Mouse (Mus musculus) adrenal gland, postnatal 36 days (tissue): Measurements from ENCODE around the gene Mfn1. TPM values are rescaled to one million over a fixed set of nuclear protein-coding genes. Genes with fewer than 3 reads are reported as not detected.

Experiments
- DNase-seq, 2 experiments: peaks; one replicate each; pipeline ENCODE4 v3.0.0; 2021; ENCODE audit warnings: mixed read lengths in 1 of 2
- long read RNA-seq, 2 experiments: library from polyadenylated mRNA; stranded (forward); transcript quantifications; one replicate each; pipeline ENCODE4 v2.0.0; 2021; ENCODE audit warnings: borderline sequencing depth in 2 of 2
- total RNA-seq, 2 experiments: library from RNA; stranded (reverse); gene quantifications; 2 replicates each; pipeline ENCODE4 v1.2.3; 2021

Gene Mfn1
- total RNA-seq: 10 to 100 TPM; 81.8 to 98.6 TPM
- long read RNA-seq, experiment 1, full-length matches to known transcripts: 33 of 47 reads
- long read RNA-seq, experiment 1, partial matches to known transcripts: 7 of 47 reads
- long read RNA-seq, experiment 1, other reads (novel, unspliced or antisense): 7 of 47 reads
- long read RNA-seq, experiment 2, full-length matches to known transcripts: 4 of 5 reads
- long read RNA-seq, experiment 2, partial matches to known transcripts: 0 of 5 reads
- long read RNA-seq, experiment 2, other reads (novel, unspliced or antisense): 1 of 5 reads

DNA sequence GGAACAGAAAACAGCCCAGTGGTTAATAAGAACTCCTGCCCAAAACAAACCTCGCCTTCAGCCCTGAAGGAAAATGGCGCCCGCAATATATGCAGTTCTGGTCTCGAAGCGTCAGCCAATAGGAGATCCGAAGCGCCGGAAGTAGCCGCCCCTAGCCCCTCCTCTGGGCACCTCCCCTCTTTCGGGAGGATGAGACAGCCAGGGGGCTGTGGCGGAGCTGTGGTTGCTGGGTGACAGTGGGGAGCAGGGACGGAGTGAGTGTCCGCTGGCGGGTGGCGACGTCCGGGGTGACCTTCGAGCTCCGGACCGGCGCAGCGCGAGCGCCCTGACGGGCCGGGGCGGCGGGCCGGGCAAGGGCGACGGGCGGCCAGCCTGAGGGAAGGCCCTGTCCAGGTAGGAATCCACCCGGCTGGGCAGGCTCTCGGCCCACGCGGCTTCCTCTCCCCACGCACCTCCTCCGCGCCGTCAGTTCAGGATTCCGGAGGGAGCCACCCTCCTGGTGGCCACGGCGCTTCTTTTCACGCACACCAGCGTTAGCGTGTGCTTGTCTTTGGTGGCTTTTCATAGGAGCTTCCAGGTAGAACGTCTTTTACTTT lies at the start of gene Mfn1:
Gene Mfn1, plus strand, starts transcription at position 163 of the 596 bp plus-strand sequence.
- DNase-seq: peak; percentile 97

GRCm38 (mm10) chr3:32479961-32480360 lies 49.3 kb upstream of the Mfn1 start:
- no peak for DNase-seq

GRCm38 (mm10) chr3:32483035-32483434 lies 46.2 kb upstream of the Mfn1 start:
- no peak for DNase-seq

DNA sequence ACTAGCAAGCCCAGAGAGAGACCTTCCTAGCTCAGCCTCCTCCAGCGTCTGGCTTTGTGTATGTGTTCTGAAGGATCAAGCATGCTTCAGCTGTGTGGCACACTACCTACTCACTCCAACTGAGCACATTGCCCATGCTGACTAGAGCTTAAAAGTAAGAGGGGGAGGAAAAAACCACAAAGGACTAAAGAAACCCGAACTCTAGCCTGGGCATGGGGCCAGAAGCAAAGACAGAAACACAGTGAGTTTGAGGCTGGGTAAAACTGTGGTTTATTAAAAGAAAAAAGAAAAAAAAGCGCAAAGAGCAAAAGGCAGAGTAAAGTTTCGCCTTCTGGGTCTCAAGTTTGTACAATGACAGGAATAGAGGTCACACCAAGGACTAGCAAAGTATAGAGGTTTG lies 42.7 kb upstream of the Mfn1 start:
- no peak for DNase-seq

DNA sequence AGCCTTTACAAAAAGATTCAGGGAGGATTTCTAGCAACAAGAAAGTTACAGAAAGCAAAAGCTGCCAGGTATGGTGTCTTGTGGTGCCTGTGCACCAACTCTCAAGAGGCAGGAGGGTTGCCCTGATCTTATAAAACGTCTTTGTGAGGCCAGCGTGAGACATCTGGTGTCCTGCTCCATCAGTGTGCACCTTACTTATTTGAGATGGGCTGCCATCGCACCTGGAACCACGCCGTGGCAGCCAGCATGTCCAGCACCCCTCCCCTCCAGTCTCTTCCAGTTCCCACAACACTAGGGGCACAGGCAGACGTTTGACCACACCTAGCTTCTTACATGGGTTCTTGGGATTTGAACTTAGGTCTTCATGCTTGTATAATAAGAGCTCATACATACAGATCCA lies 41.1 kb upstream of the Mfn1 start:
- no peak for DNase-seq

GRCm38 (mm10) chr3:32490076-32490927 lies 39.0 kb upstream of the Mfn1 start:
- no peak for DNase-seq

- DNase-seq: no peak
These were observed 38.3 kb upstream of the Mfn1 start for GRCm38 (mm10) chr3:32490928-32491315.

GRCm38 (mm10) chr3:32492097-32493090 lies 36.9 kb upstream of the Mfn1 start, which contains the start of gene Kcnmb3:
Kcnmb3 (minus strand) TSS chr3:32492231.
- DNase-seq: no peak

DNA sequence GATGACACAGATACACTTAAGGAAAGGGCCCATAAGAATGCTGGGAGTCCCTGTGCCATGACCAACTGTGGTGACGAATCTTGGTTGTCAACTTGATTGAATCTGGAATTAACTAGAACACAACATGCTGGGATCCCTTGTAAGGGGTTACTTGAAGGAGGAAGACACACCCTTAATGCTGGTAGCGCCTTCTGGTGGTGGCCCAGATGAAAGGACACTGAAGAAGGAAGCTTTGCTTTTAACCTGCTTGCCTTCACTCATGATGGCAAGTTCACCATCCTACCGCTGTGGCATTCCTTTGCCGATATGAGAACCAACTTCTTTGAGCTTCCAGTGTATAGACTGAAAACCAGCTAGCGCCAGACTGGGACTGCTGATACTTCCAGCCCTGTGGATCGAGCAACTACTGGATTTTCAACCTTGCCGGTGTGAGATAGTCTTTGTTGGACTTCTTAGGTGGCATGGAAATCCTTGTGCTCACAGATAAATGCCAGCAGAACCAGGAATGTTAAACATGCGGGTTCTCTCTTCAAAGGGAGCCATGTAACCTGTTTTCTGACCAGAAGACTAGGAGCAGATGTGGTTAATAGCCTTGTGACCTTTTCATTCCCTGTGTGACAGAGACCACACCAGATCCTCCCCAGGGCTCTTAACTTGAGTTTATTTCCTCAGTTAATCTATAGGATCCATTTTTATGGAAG lies 34.7 kb upstream of the Mfn1 start:
- DNase-seq: no peak

- no peak for DNase-seq
These were observed 34.0 kb upstream of the Mfn1 start for GRCm38 (mm10) chr3:32495088-32495770.

DNA sequence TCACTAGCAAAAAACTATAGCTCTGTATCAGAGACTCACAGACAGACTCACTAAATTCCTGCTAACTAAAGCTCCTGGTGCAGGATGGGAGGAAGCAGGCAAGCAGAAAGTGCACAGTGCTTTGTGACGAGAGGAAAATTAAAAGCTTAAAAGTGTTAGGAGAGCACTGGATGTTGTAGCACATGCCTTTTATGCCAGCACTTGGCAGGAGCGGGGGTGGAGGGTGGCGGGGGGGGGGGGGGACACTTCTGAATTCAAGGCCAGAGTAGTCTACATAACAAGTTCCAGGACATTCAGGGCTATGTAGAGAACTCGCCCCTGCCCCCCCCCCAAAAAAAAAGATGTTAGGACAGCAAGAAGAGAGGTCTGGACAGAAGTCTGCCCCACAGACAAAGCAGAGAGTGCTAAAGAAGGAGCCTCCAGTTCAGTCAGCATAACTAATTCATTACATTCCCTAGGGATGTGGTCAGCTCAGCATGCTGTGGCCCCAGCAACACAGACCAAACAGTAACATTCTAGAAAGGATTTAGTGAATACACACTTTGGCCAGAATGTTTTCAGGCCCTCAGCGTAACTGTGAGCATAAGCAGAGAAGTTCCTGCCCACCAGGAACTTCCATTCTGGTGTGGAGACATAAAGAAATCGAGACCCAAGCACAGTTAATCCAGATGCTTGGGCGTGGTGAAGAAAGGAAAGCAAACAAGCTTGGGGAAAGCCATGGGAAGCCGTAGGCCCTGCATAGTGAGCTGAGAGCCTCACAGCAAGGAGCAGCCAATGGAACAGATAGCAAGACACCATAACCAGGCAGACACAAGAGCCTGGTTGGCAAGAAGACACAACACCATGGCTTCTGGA lies 33.2 kb upstream of the Mfn1 start:
- no peak for DNase-seq

- DNase-seq: peak in 1 of 2 experiments; percentile 11
These were observed 32.6 kb upstream of the Mfn1 start for GRCm38 (mm10) chr3:32496711-32497070.

DNA sequence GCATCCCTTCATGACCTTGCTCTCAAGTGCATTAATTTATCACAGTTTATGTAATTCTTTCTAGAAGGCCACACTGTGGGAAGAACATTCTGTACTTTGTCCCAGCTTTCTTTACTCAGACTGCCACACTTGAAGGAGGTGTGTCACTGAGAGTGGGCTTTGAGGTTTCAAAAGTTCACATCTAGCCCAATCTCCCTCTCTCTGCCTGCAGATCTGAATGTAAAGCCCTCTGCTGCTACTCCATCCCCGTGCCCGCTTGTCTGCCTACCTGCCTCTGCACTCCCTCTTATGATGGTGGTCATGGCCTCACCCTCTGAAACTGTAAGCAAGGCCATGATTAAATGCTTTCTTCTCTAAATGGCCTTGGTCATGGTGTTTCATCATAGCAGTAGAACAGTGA lies 28.9 kb upstream of the Mfn1 start:
- DNase-seq: peak in 1 of 2 experiments; percentile 28

DNA sequence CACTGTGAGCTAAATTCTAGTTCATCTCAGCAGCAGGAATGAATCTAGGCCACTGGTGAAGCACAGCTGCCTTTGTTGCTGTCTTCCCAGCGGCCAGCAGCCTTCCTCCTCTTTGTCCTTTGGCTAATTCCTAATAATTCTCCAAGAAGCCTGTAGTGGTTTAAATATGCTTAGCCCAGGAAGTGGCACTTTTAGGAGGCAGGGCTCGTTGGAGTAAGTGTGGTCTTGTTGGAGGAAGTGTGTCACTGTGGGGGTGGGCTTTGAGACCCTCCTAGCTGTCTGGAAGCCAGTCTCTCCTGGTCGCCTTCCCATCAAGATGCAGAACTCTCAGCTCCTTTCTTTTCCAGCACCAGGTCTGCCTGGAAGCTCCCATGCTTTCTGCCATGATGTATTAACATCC lies 23.4 kb upstream of the Mfn1 start:
- no peak for DNase-seq

- no peak for DNase-seq
These were observed 22.7 kb upstream of the Mfn1 start for GRCm38 (mm10) chr3:32506366-32507225.

- peak; percentile 62 to 78 for DNase-seq
These were observed 20.5 kb upstream of the Mfn1 start for GRCm38 (mm10) chr3:32508666-32509324.

GRCm38 (mm10) chr3:32509496-32510374 lies 19.5 kb upstream of the Mfn1 start, which contains the start of gene Zfp639:
Zfp639 (plus strand) TSS chr3:32510259.
- DNase-seq: no peak
